Mouse (Mus musculus) neutrophil, adult 5-6 weeks (primary cell): ENCODE results near the gene Pip5kl1. TPM values are rescaled to one million over a fixed set of nuclear protein-coding genes. Genes with fewer than 3 reads are reported as not detected.

Source experiments
- ATAC-seq: fragments of 151-379, 151-347 bp; 2 replicates; pipeline ENCODE4 v1.8.0; 2017; ENCODE audit warnings: mild to moderate bottlenecking, moderate TSS enrichment; ENCODE audit not compliant: insufficient number of reproducible peaks, poor library complexity, low FRiP score, severe bottlenecking; ENCODE audit errors: extremely low read depth
- total RNA-seq: library from RNA; stranded (forward); fragments of 200-1000 nt; gene quantifications from 2 replicates; pipeline ENCODE4 v1.2.3, GENCODE M21; 2017

The Pip5kl1 gene
- total RNA-seq, 1 experiment from 2014 or later, result 1.3 TPM

- no peak for ATAC-seq
Measured at GRCm38 (mm10) chr2:32578146-32579046, 3.8 kb downstream of the Pip5kl1 start.

GRCm38 (mm10) chr2:32581450-32582095, 7.0 kb downstream of the Pip5kl1 start:
- ATAC-seq, result no peak

GRCm38 (mm10) chr2:32582830-32583799, 8.5 kb downstream of the Pip5kl1 start:
- ATAC-seq, result peak; percentile 73

GRCm38 (mm10) chr2:32585149-32585714, 10.6 kb downstream of the Pip5kl1 start:
- ATAC-seq, result no peak

GRCm38 (mm10) chr2:32586871-32587351, 12.3 kb downstream of the Pip5kl1 start, which contains the start of gene St6galnac4:
St6galnac4 (plus strand) TSS chr2:32587095.
- peak; percentile 69 for ATAC-seq

- peak; percentile 57 for ATAC-seq
Measured at GRCm38 (mm10) chr2:32587731-32588321, 13.2 kb downstream of the Pip5kl1 start.

GRCm38 (mm10) chr2:32589213-32589795, 14.7 kb downstream of the Pip5kl1 start:
- ATAC-seq, result no peak

GRCm38 (mm10) chr2:32590224-32590623, 15.6 kb downstream of the Pip5kl1 start:
- ATAC-seq, result no peak

GRCm38 (mm10) chr2:32591249-32591648, 16.7 kb downstream of the Pip5kl1 start:
- no peak for ATAC-seq

- no peak for ATAC-seq
Measured at GRCm38 (mm10) chr2:32596725-32597124, 22.1 kb downstream of the Pip5kl1 start.

GRCm38 (mm10) chr2:32597248-32597647, 22.7 kb downstream of the Pip5kl1 start:
- ATAC-seq, result no peak

- no peak for ATAC-seq
Measured at GRCm38 (mm10) chr2:32597699-32598098, 23.1 kb downstream of the Pip5kl1 start.

- ATAC-seq, result no peak
Measured at GRCm38 (mm10) chr2:32598506-32598905, 23.9 kb downstream of the Pip5kl1 start.

GRCm38 (mm10) chr2:32599409-32599808, 24.8 kb downstream of the Pip5kl1 start, which contains the start of gene St6galnac6:
St6galnac6 (plus strand) TSS chr2:32599709.
- ATAC-seq, result no peak

GRCm38 (mm10) chr2:32601417-32602065, 26.9 kb downstream of the Pip5kl1 start:
- ATAC-seq, result peak; percentile 34; the same call in 1 of the 2 replicates

GRCm38 (mm10) chr2:32602600-32603054, 28.0 kb downstream of the Pip5kl1 start:
- ATAC-seq, result peak; percentile 66

GRCm38 (mm10) chr2:32604631-32605030, 30.0 kb downstream of the Pip5kl1 start:
- no peak for ATAC-seq
